Mouse (Mus musculus): ENCODE results near the gene Auh.

Gene Auh

DNA sequence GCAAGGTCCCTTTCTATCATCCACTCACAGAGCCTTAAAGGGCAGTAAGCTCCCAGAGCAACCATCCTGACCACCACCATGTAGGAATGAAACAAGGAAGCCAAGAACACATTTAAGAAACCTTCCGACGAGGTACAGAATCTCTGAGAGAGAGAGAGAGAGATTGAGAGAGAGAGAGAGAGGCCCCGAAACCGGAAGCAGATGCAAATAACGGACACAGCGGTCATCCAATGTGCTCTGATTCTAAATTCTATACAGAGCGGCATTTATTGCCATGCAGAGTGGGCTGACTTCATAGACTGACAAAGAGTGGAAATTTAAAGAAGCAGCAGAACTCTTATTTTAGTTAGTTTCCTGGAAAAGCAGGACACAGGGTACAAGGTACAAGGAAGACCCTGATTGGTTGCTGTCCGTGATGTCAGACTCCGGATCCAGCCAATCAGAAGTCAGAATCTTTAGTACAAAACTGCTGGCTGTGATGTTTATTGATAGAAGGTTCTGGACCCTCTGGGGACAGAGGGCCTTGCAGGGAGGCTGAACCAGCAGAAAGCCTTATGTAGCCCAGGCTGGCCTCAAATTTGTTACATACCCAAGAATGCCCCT lies 137.1 kb downstream of the Auh start:
- no peak for DNase-seq

GRCm38 (mm10) chr13:52790894-52791293 lies 138.6 kb downstream of the Auh start:
- no peak for DNase-seq
